Mouse (Mus musculus) testis, adult 2 months (tissue): ENCODE results near the gene Tagln2.

Source experiments
- CTCF ChIP-seq: fragments of 200-500 bp; IDR thresholded peaks from 2 replicates; pipeline ENCODE4 v1.5.1; 2012; ENCODE audit warnings: low read depth, mild to moderate bottlenecking, inconsistent platforms, low read length, moderate library complexity; ENCODE audit not compliant: control insufficient read depth, insufficient read depth, insufficient replicate concordance
- POLR2A ChIP-seq: fragments of 200-500 bp; IDR thresholded peaks from 2 replicates; pipeline ENCODE4 v1.6.1; 2012; ENCODE audit warnings: low read depth, mild to moderate bottlenecking, inconsistent platforms, low read length, moderate library complexity; ENCODE audit not compliant: control insufficient read depth

- TF ChIP-seq POLR2A (no peak), CTCF (no peak)
Measured at GRCm38 (mm10) chr1:172512962-172513361, 13.1 kb downstream of the Tagln2 start.
